Mouse (Mus musculus): ENCODE measurements around the gene Mylk3. TPM values are rescaled to one million over a fixed set of nuclear protein-coding genes. Genes with fewer than 3 reads are reported as not detected.

The Mylk3 gene
- polyA plus RNA-seq, 2 experiments from 2014 or later: not detected

- no peak for ATAC-seq
Observed at GRCm38 (mm10) chr8:85380824-85381209, 5.3 kb downstream of the Mylk3 start.

DNA sequence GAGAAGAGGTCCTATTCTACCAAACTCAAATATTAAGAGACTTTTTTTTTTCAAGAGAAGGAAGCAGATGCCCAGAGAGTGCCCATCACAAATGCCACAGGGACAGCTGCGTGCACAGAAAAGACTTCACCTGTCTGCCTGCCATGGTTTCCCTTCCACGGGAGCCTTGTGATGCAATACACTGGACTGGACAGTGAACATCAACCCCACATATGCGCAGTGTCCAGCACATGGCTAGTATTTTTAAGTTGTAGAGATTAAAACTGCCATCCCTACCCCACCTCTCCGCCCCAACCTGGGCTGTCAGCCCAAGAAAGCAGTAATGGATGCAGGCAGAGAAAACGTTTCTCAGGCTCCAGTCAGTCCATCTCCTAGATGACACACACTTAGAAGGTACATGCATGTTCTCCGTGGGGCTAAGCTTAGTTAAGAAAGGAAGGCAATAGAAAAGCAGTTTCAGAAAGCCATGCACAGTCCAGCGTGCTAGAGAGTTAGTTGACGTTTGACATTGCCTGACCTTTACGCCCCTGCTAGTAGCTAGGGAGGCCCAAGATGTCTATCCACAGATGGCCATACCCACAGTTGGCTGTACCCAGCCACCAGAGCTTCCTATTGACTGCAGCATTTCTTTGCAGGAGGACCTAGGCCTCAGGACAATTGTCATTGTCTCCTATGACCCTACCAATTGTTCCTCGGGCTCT is 5.9 kb downstream of the Mylk3 start:
- ATAC-seq: no peak

DNA sequence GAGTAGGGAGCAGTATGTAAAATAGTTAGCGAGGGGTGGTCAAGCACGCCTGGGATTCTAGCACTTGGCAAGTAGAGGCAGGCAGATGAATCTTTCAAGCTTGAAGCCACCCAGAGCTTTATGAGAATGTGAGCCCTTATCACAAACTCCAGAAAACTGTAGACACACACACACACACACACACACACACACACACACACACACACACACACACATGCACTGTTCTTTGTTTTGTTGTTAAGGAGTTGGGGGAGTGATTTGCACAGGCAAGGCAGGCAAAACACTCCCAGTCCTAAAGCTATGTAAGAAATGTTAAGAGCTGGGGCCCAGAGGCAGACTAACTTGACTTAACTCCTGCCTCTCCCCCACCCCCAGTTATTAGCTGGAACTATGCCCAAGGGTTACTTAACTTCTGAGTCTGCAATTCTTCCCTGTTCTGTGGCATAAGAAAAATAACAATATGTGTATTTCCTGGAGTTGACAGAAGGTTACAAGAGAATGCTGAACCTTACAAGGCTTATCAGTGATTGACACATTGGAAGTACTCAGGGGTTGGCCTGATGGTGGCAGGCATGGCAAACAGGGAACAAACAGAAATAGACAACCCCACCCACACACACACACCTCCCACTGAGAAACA is 6.9 kb downstream of the Mylk3 start:
- ATAC-seq: no peak

GRCm38 (mm10) chr8:85376516-85376915 is 9.6 kb downstream of the Mylk3 start:
- no peak for ATAC-seq

DNA sequence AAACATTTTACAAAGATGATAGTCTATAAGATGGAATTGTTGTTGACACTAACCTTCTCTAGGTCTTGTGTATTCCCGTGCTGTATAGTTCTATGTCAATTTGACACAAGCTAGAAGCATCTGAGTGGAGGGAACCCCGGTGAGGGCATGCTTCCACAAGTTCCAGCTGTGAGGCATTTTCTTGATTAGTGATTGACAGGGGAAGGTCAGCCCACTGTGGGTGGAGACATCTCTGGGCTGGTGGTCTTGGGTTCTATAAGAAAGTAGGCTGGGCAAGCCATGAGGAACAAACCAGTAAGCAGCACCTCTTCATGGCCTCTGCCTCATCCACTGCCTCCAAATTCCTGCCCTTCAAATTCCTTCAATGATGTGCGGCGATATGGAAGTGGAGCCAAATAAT is 11.9 kb downstream of the Mylk3 start:
- no peak for ATAC-seq

DNA sequence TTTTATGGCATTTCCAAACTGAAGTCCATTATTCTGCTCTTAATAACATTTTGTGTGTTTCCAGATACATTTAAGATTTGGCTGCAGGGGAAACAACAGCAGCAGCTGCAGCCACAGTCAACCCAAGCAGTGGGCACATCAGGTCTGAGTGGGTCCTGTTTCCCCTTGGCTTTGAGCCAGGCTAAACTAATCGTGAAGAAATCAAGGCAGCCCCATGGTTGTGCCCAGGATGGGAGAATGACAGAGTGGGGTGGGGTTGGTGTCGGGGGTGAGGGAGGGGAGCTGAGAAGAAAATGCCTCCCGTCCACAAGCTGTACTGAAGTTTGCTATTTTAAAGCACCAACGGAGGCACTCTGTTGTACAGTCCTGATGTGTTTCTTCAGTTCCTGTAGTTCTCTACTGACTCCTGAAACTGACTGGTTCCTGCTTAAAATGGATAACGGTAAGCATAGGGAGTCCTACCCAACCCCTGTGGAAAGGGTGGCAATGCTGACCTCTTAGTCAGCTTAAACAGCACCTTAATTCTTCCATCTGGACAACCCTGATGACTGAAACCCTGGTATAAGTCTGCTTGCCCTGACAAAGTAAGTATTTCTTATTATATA is 12.6 kb downstream of the Mylk3 start:
- ATAC-seq: no peak

DNA sequence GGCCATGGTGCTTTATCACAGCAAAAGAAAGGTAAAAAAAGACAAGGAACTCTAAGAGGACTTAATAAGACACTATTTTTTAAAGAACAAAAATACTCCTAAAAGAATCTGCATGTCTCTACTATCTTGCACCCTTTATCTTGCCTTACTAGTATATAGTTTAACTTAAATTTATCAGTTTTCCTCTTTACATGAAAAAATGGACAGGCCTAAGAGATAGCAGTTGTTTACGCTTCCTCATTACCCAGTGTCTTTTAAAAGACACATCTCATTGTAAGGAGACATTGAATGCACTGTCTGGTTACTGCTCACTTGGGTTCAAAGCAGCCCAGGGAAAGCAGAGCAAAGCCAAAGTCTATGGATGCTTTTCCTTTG is 13.7 kb downstream of the Mylk3 start:
- ATAC-seq: no peak

GRCm38 (mm10) chr8:85371736-85372464 is 14.2 kb downstream of the Mylk3 start:
- no peak for ATAC-seq

- no peak for ATAC-seq
Observed at GRCm38 (mm10) chr8:85365176-85365575, 21.0 kb downstream of the Mylk3 start.

GRCm38 (mm10) chr8:85364628-85365027 is 21.5 kb downstream of the Mylk3 start:
- no peak for ATAC-seq

DNA sequence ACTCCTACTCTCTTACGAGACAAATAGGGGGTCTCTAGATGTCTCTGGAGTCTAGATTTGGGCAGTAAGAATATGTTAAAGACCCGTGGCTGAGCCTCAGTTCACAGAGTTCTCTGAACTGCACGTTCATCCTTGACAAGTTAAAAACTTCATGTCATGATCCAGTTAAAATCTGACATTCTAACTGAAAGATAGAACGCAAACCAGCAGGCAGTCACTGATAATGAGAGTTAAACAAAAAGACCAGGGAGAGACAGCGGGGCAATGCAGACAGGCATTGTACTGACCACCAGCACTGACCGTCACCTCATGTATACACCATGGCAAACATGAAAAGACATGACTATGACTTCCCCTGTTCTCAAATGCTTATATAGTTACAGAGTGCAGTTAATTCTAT is 22.7 kb downstream of the Mylk3 start:
- ATAC-seq: no peak

GRCm38 (mm10) chr8:85362211-85362610 is 23.9 kb downstream of the Mylk3 start:
- no peak for ATAC-seq

- ATAC-seq: no peak
Observed at GRCm38 (mm10) chr8:85353287-85353686, 32.9 kb downstream of the Mylk3 start.

- no peak for ATAC-seq
Observed at GRCm38 (mm10) chr8:85339871-85340573, 46.1 kb downstream of the Mylk3 start.

- no peak for ATAC-seq
Observed at GRCm38 (mm10) chr8:85337681-85338080, 48.5 kb downstream of the Mylk3 start.

DNA sequence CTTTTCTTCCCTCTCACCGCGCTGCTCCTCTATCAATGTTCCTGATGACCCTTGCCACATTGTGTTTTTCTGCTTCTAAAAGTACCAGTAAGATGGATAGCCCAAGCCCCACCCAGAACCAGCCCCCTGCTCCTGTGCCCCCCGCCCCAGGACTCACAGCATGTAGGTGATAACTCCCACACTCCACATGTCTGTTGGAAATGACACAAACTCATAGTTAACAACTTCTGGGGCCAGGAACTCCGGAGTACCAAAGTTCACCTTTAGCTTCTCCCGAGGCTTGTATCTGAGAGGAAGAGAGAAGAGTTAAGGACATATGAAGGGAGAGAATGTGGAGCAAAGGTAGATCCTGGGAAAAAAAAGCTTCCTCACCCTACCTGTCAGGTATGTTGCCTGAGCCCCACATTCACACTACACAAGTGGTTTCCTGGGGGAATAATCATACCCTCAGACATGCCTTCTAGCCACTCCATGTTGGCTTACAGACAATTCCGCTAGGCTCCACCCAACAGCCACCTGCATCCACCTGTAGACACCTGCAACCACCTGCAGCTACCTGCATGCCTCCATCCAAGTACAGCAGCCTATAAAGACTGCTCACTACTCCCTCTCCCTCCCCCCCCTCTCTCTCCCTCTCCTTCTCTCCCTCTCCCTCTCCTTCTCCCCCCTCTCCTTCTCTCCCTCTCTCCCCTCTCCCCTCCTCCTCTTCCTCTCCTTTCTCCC is 49.8 kb downstream of the Mylk3 start:
- no peak for ATAC-seq

- no peak for ATAC-seq
Observed at GRCm38 (mm10) chr8:85335105-85335504, 51.0 kb downstream of the Mylk3 start.

GRCm38 (mm10) chr8:85329506-85329905 is 56.6 kb downstream of the Mylk3 start:
- no peak for ATAC-seq

DNA sequence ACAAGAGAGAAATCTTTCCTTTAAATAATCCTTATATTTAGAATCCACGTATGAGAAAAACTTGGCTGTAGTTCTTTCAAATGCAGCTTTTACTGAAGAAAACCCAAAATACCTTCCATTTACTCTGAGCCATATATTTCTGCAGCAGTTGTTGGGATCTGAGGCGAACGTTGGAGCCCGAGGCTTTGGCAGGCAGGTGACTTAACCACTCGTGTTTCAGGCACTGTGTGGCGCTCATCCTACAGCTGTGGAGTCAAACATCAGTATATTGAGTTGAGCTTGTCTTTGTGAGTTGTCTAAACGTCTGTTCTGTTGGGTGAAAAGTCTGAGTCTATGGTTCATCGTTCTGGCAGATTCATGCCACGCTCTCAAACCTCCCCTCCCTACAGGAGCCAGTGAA is 59.1 kb downstream of the Mylk3 start:
- no peak for ATAC-seq

DNA sequence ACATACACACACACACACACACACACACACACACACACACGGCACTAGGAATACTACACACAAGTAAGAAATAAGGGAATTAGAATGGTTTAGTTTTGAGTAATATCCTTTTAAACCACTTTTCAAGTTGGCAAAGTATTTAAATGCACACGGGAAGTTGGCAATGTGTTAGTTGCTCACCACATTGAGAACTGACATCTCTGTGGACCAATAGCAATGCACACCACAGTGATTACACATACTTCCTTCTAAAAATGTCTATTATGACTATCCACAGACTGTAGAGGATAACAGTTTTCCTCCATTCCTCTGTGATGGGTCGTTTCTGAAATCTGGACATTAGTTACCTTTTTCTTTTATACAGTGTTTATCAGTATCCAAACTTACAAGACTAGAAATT is 63.1 kb downstream of the Mylk3 start:
- ATAC-seq: no peak

GRCm38 (mm10) chr8:85321981-85322380 is 64.2 kb downstream of the Mylk3 start:
- ATAC-seq: no peak

DNA sequence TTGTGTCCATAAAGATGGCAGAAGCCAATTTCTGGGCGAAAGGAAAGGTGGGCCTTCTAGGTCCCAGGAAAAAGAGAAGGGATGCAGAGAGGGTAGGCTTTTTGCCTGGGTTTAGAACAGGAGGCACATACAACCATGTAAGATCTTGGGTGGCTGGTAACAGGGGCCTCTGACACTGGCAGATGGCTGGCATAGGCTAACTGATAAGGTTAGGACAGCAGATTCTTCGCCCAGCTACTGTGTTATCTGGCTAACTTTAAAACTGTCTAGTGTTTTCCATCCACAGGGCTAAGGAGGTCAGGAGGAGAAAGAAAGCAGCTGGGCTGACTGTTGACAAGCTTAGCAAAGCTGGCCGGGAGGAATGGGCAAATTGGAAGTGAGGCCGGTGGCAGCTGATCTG is 67.6 kb downstream of the Mylk3 start:
- ATAC-seq: no peak
